Mouse (Mus musculus) frontal cortex, adult 2 months (tissue): Measurements from ENCODE around the gene Duoxa1. TPM values are rescaled to one million over a fixed set of nuclear protein-coding genes. Genes with fewer than 3 reads are reported as not detected.

Source experiments
- DNase-seq, 2 experiments: peaks; one replicate each; pipeline ENCODE4 v3.0.0; 2022; ENCODE audit warnings: low spot score in 1 of 2; ENCODE audit errors: extremely low spot score in 1 of 2
- polyA plus RNA-seq: library from polyadenylated mRNA; depleted of rRNA; stranded (reverse); fragments of >200 nt; gene quantifications from 2 replicates; pipeline ENCODE4 v1.2.3, GENCODE M21; 2012; rRNA removed

Gene Duoxa1
- polyA plus RNA-seq, 1 experiment = not detected

- DNase-seq = no peak
Observed at GRCm38 (mm10) chr2:122299911-122300655, 13.4 kb downstream of the Duoxa1 start.

GRCm38 (mm10) chr2:122298596-122299490, 14.7 kb downstream of the Duoxa1 start, which contains the start of gene Duoxa2:
Gene Duoxa2, plus strand, starts transcription at chr2:122298900.
- DNase-seq = no peak

GRCm38 (mm10) chr2:122298096-122298499, 15.4 kb downstream of the Duoxa1 start, which contains the start of gene Duox2:
Gene Duox2, minus strand, starts transcription at chr2:122298449.
- DNase-seq = no peak

GRCm38 (mm10) chr2:122297271-122298095, 16.0 kb downstream of the Duoxa1 start:
- no peak for DNase-seq

- no peak for DNase-seq
Observed at GRCm38 (mm10) chr2:122294916-122295315, 18.6 kb downstream of the Duoxa1 start.

GRCm38 (mm10) chr2:122286137-122286536, 27.4 kb downstream of the Duoxa1 start:
- no peak for DNase-seq

GRCm38 (mm10) chr2:122284091-122284490, 29.4 kb downstream of the Duoxa1 start:
- no peak for DNase-seq

- no peak for DNase-seq
Observed at GRCm38 (mm10) chr2:122278769-122279168, 34.8 kb downstream of the Duoxa1 start.

- DNase-seq = no peak
Observed at GRCm38 (mm10) chr2:122266407-122267193, 46.9 kb downstream of the Duoxa1 start.

- DNase-seq = peak in 1 of 2 experiments; percentile 11
Observed at GRCm38 (mm10) chr2:122264690-122265089, 48.8 kb downstream of the Duoxa1 start.

GRCm38 (mm10) chr2:122260729-122261128, 52.8 kb downstream of the Duoxa1 start:
- no peak for DNase-seq

- DNase-seq = peak; percentile 11 to 63
Observed at GRCm38 (mm10) chr2:122255997-122256396, 57.5 kb downstream of the Duoxa1 start.

Other genes with a start within 250 kb of the Duoxa1 start
- gene Spg11, start 195.3 kb downstream of the Duoxa1 start, polyA plus RNA-seq = 9.5 and 9.9 TPM in 2 replicates
- 168 and 176 TPM in 2 replicates for gene B2m, start 166.0 kb downstream of the Duoxa1 start, polyA plus RNA-seq
- 0.06 TPM in 2 replicates for gene Trim69, start 153.0 kb downstream of the Duoxa1 start, polyA plus RNA-seq
- 0.08 TPM in 1 of 2 replicates, not detected in the other for gene Patl2, start 127.5 kb downstream of the Duoxa1 start, polyA plus RNA-seq
- not detected in 2 replicates for gene Terb2, start 127.5 kb downstream of the Duoxa1 start, polyA plus RNA-seq
- 14.4 and 15.9 TPM in 2 replicates for gene Sord, start 79.0 kb downstream of the Duoxa1 start, polyA plus RNA-seq
- 0.88 and 1.1 TPM in 2 replicates for gene Duox2, start 15.3 kb downstream of the Duoxa1 start, polyA plus RNA-seq
- gene Duoxa2, start 14.8 kb downstream of the Duoxa1 start, polyA plus RNA-seq = 0.23 TPM in 1 of 2 replicates, not detected in the other
- 0.04 TPM in 1 of 2 replicates, not detected in the other for gene Duox1, start 1.9 kb upstream of the Duoxa1 start, polyA plus RNA-seq
- gene Shf, start 55.4 kb upstream of the Duoxa1 start, polyA plus RNA-seq = 45.1 and 57.6 TPM in 2 replicates
- gene Slc28a2, start 112.7 kb upstream of the Duoxa1 start, polyA plus RNA-seq = 0.16 and 0.27 TPM in 2 replicates
- gene Gm14085, start 171.2 kb upstream of the Duoxa1 start, polyA plus RNA-seq = not detected in 2 replicates